Mouse (Mus musculus): ENCODE results near the gene Ephb4.

Gene Ephb4

GRCm38 (mm10) chr5:137349384-137350204, at the start of gene Ephb4:
Gene Ephb4 (plus strand): TSS chr5:137350109.
- in situ Hi-C loops (cut with MboI, MseI) = loop anchor here (10.0 kb wide), 1 partner anchor 845 kb away; no protein-coding TSS in a partner anchor

DNA sequence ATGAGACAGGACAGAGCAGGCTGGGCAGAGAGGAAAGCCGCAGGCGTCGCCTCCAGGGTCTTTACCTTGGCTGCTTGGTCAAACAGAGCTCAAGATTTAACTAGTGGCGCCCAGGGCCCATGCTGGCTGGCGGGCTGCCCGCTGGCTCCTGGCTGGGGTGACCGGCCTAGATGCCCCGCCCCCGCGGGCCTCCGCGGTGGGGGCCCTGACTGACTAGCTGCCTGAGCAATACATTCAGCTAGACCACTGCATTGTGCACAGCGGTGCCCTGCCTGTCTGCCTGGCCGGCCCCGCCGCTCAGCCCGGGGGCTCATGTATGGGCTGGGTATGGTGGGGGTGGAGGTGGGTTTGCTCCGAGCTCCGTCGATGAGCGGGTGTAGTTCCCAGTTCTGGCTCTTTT, 48.7 kb upstream of the Ephb4 start:
- in situ Hi-C loops (cut with MboI, MseI) = loop anchor here (10.0 kb wide), 1 partner anchor 256 kb away; the partner anchor contains the start of gene Ap1s1

- in situ Hi-C loops (cut with MboI, MseI) = loop anchor here (10.0 kb wide), 1 partner anchor 259 kb away; the partner anchor contains the start of gene Ap1s1
Measured at GRCm38 (mm10) chr5:137303609-137304008, 46.3 kb upstream of the Ephb4 start.

DNA sequence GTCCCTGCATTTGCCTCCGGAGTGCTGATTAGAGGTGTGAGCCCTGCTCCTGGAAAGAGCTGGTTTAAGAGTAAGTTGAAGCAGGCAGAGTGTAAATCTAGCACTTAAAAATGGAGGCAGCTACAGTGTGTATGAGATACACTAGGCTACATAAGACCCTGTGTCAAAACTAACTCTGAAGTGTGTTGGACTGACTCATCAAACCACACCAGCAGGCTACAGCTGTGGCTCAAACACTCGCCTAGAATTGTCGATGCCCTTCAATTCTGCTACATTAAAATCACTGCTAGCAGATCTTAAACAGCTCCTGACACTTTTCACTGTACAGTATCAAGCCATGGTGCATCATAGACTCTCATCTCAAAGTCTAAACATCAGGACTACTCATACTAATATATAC, 45.7 kb upstream of the Ephb4 start:
- in situ Hi-C loops (cut with MboI, MseI) = loop anchor here (10.0 kb wide), 1 partner anchor 259 kb away; the partner anchor contains the start of gene Ap1s1

DNA sequence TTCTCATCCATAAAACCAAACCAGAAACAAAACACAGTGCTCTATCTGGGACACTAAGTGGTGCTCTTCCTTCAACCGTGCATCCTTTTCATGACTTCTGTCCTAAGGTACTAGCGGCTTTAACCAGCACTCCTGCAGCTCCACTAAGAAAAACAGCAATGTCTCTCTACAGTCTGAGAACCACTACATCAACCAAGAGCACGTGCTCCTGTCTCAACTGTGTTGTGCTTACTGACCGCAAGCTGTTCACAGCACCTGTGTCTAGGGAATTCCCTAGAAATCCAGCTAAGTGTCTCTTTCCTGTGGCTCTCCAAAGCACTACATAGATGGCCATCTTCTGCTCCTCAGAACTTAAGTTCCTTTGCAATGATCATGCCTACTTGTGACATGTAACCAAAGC, 45.1 kb upstream of the Ephb4 start:
- in situ Hi-C loops (cut with MboI, MseI) = loop anchor here (10.0 kb wide), 1 partner anchor 260 kb away; the partner anchor contains the start of gene Ap1s1

- in situ Hi-C loops (cut with MboI, MseI) = loop anchor here (10.0 kb wide), 1 partner anchor 261 kb away; the partner anchor contains the start of gene Ap1s1
Measured at GRCm38 (mm10) chr5:137305822-137306221, 44.1 kb upstream of the Ephb4 start.

GRCm38 (mm10) chr5:137306439-137307005, 43.4 kb upstream of the Ephb4 start:
- in situ Hi-C loops (cut with MboI, MseI) = loop anchor here (10.0 kb wide), 1 partner anchor 262 kb away; the partner anchor contains the start of gene Ap1s1

DNA sequence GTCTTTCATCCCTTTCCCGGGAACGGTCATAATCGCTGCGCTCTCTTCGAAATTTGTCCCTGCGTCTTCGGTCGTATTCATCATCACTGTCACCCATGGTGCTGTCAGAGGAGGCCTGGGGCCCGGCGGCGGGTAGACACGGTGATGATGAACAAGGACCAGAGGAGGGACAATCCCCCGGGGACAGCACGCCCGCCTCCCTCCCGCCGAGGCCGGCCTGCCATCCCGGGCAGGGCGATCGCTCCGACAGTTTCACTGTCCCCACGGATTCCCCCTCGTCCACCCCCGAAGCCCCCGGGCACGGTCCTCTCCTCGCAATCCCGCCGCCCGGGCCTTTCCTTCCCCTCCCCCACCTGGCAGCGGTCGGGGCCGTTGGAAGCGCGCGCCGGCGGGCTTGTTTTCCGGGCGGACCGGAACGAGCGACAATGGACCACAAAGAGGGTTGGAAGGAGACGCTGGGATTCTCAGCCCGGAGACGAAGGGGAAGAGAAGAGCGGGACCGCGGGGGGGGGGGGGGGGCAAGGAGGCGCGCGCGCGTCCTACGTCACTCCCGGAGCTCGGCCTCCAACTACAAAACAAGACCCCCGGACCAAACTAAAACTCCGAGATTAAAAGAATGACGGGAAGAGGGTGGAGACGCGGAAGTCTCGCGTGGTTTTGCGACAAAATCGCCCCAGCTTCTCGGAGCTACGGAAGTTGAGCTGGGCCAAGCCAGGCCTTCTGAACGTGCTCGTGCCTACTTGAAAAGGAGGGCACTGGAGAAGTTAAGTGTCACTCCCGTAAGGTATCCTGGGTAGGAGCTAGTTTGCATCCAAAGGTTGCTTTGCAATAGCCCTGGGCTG, 42.6 kb upstream of the Ephb4 start, which contains the start of gene Srrt:
TSS of gene Srrt (minus strand) at position 604 of the 842 bp plus-strand sequence.
- in situ Hi-C loops (cut with MboI, MseI) = loop anchor here (10.0 kb wide), 1 partner anchor 262 kb away; the partner anchor contains the start of gene Ap1s1

DNA sequence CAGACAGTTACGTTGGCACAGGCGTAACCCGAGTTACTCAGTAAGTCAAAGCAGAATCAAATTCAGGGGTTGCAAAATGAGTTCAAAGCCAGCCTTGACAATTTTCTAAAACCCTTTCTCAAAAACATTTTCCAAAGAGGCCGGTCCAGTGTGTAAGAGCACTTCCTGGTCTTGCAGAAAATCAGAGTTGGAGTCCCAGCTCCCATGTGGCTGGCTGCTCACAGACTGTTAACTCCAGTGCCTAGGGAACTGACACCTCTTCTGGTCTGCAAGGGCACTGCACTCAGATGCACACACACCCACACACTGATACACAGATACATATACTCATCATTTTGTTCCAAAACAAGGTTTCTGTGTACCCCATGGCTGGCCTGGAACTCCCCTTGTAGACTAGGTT, 41.6 kb upstream of the Ephb4 start:
- in situ Hi-C loops (cut with MboI, MseI) = loop anchor here (10.0 kb wide), 1 partner anchor 264 kb away; the partner anchor contains the start of gene Ap1s1

DNA sequence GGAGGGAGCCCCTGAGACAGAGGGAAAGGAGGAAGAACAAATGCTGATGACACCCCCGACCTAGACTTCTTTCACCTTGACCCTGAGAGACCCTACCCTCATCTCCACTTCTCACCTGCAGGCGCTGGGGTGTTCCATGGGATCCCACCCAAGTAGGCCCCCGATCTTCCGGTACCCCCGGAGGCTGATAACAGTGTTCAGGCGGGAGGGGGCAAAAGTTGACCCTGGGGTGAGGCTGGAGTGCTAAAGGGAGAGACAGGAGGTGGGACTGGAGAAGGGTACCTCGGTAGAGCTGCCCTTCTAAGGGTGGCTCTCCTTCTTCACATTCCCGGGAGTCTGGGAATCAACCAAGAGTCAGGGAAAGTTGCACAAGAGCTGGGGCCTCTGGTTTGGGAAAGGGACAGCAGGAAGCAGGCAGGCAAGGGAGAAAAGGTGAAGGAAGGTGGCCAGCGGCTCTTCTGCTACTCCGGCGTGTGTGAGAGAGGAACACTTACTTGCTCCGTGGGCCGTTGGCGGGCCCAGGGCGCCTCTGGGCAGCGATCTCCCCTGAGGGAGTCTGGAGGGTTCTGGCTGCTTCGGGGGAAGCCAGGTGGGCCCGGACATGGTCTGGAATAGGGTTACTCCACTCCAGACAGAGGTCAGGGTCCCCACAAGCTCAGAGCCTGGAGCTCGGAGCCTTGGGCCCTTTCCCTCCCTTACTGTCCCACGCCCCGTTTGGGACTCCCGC, 36.3 kb upstream of the Ephb4 start:
- in situ Hi-C loops (cut with MboI, MseI) = no loop called here

DNA sequence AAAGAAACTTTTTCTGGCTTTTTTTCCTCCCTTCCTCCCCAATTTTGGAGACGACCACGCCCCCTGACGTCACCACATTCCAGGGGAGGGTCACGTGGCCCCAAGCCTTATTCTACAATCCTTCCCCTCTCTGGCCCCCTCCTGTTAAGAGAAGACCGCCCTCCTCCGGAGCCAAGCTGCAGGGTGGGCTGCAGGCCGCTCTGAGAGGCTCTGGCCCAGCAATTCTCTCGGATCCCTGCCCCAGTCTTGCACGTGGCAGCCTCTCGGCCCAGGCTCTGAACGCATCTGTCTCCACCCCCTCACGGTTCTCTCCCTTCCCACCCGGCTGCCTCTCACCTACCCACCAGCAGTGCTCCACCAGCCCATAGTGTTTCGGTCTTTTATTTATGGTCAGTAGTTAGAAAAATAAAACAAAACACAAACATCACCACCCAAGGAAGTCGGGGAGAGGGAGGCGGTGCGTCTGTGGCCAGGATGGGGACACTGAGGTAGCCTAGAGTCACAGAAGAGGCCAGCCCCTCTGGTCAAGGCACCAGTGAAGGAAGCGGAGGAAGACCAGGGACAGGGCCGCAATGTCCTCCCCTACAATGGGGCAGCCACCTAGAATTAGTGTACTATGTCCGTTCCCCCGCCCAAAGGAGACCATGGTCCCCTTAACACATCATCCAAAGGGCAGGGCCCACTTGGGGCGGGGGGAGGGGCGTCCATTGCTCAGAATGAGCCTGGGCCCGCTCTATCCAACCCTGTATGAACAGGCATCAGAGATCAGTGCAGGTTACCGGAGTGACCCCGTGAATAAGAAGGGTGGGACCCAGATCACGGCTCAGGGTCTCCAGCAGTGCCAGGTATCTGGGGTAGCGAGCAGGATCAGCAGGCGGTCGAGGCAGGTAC, 35.5 kb upstream of the Ephb4 start, which contains the start of gene Trip6:
TSS of gene Trip6 (minus strand) at position 212 of the 891 bp plus-strand sequence.
- in situ Hi-C loops (cut with MboI, MseI) = no loop called here

- in situ Hi-C loops (cut with MboI, MseI) = no loop called here
Measured at GRCm38 (mm10) chr5:137315084-137315903, 34.6 kb upstream of the Ephb4 start.

GRCm38 (mm10) chr5:137317361-137317760, 32.5 kb upstream of the Ephb4 start:
- in situ Hi-C loops (cut with MboI, MseI) = no loop called here

DNA sequence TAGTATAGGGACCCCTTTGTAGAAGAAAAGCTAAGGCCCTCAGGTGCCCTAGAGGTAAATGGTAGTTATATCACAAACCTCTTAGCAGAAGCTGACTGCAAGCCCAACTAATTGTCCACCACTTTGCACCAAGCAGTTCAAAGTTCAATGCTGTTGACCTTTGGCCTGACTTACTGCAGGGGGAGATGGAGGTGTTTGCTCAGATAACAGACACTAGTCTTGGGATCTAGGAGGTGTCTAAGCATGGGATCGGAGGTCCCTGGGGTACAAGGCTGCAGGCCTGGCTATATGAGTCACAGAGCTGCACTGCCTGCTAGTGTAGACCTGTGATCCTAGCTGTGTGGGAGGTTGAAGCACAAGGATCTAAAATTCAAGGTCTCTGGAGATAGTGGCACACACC, 31.3 kb upstream of the Ephb4 start:
- in situ Hi-C loops (cut with MboI, MseI) = no loop called here

DNA sequence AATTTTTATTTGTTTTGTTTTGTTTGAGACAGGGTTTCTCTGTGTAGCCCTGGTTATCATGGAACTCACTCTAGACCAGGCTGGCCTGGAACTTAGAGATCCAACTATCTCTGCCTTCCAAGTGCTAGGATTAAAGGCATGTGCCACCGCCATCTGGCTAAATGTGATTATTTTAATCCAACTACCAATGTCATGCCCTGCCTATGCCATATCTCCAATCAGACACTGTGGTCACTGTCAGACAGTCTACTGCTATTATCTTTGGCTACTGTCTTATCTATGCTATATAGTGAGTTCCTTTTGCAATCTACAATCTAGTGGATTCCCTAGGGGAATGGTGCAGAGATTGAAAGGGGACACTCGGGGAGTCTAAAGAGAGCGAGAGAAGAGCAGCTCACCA, 28.9 kb upstream of the Ephb4 start:
- in situ Hi-C loops (cut with MboI, MseI) = no loop called here

DNA sequence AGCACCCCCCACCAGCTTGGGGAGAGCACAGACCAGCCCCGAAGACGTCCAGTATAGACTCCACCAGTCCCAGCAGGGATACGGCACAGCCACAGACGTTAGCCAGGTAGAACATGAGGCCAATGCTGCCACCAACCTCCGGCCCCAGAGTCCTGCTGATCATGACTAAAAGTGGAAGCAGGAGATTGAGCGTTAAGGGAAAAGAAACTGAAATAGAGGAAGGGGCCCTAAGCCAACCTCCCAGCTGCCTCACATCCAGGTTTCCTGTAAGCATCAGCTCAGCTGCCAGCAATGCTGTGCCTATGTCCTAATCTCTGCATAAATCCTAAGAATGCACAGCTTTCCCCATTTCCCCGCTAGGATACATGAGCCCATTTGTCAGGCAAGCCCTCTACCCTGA, 19.0 kb upstream of the Ephb4 start:
- in situ Hi-C loops (cut with MboI, MseI) = no loop called here

GRCm38 (mm10) chr5:137332857-137333511, 16.9 kb upstream of the Ephb4 start:
- in situ Hi-C loops (cut with MboI, MseI) = no loop called here

DNA sequence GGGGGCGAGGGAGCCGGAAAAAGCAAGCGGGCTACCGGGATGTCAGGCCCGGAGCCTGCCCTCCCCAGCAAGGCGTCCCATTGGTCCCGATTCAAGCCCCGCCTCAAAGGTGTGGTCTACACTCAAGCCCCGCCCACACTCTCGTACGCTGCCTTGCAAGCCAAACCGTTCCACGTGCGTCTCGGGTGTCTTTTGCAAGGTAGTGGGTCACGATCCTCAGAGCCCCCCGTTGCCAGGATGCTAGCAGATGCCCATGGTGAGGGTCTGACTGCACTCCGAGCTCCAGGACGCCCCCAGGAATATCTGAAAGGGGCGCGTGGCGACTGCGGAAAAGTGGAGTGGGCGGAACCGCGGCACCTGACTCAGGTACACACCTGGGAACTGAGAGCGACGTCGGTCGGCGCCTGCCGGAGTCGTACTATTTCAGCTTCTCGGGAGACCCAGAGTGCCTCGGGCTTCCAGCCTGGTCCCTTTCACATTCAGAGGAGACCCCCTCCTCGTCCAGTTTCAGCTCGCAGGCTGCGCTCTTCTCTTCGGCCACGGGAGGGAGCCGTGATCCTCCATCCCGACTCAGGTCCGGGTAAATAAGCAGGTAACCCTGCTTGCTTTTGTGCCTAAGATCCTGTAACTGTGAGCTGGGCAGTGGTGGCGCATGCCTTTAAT, 16.3 kb upstream of the Ephb4 start, which contains the start of gene Slc12a9:
TSS of gene Slc12a9 (minus strand) at position 86 of the 663 bp plus-strand sequence.
- in situ Hi-C loops (cut with MboI, MseI) = no loop called here
